Mouse (Mus musculus): ENCODE results near the gene Bola3. TPM values are rescaled to one million over a fixed set of nuclear protein-coding genes. Genes with fewer than 3 reads are reported as not detected.
A peak's percentile ranks its signal among the peaks of the same experiment; 100 is the strongest.

Gene Bola3
- polyA plus RNA-seq, 1 experiment = 128 TPM

GRCm38 (mm10) chr6:83361523-83362248 lies 12.7 kb downstream of the Bola3 start:
- Histone ChIP-seq H3K4me3 (replicated peaks; ENCODE audit: control insufficient read depth, low read depth, low read length) (no peak overlapping the region), H3K4me1 (ENCODE audit: control insufficient read depth, insufficient read depth, low read length) (no peaks in the 10 kb centered on the region; the same call in 1 of the 2 replicates), H3K27ac (ENCODE audit: control insufficient read depth, insufficient read depth, low read depth, low read length, poor library complexity) (no peak overlapping the region)
- no peak for TF ChIP-seq CTCF (IDR thresholded peaks at IDR 0.05; ENCODE audit: control insufficient read depth, insufficient read depth, low read length)
- WGBS = 71% methylated on average over 11 of the region's 11 CpGs

- Histone ChIP-seq H3K4me1 (ENCODE audit: control insufficient read depth, insufficient read depth, low read length) (no peaks in the 10 kb centered on the region), H3K4me3 (replicated peaks; ENCODE audit: control insufficient read depth, low read depth, low read length) (no peak overlapping the region), H3K27ac (ENCODE audit: control insufficient read depth, insufficient read depth, low read depth, low read length, poor library complexity) (no peak overlapping the region)
- 89% methylated on average over 12 of the region's 12 CpGs for WGBS
- no peak for TF ChIP-seq POLR2A (IDR thresholded peaks at IDR 0.05; ENCODE audit: borderline replicate concordance, control insufficient read depth, low read depth, low read length)
These were observed 14.1 kb downstream of the Bola3 start for GRCm38 (mm10) chr6:83363075-83363474.

GRCm38 (mm10) chr6:83370316-83370965 lies 21.5 kb downstream of the Bola3 start:
- Histone ChIP-seq H3K4me1 (ENCODE audit: control insufficient read depth, insufficient read depth, low read length) (no peaks in the 10 kb centered on the region), H3K27ac (ENCODE audit: control insufficient read depth, insufficient read depth, low read depth, low read length, poor library complexity) (no peak overlapping the region), H3K4me3 (replicated peaks; ENCODE audit: control insufficient read depth, low read depth, low read length) (no peak overlapping the region)
- TF ChIP-seq POLR2A (IDR thresholded peaks at IDR 0.05; ENCODE audit: borderline replicate concordance, control insufficient read depth, low read depth, low read length) = no peak
- TF ChIP-seq CTCF (IDR thresholded peaks at IDR 0.05; ENCODE audit: control insufficient read depth, insufficient read depth, low read length) = no peak
- 90% methylated on average over 21 of the region's 21 CpGs for WGBS

GRCm38 (mm10) chr6:83371350-83371749 lies 22.4 kb downstream of the Bola3 start:
- Histone ChIP-seq H3K27ac (ENCODE audit: control insufficient read depth, insufficient read depth, low read depth, low read length, poor library complexity) (no peak overlapping the region), H3K4me3 (replicated peaks; ENCODE audit: control insufficient read depth, low read depth, low read length) (no peak overlapping the region), H3K4me1 (ENCODE audit: control insufficient read depth, insufficient read depth, low read length) (no peaks in the 10 kb centered on the region)
- WGBS = 91% methylated on average over 3 of the region's 3 CpGs
- TF ChIP-seq CTCF (IDR thresholded peaks at IDR 0.05; ENCODE audit: control insufficient read depth, insufficient read depth, low read length) (no peak), POLR2A (IDR thresholded peaks at IDR 0.05; ENCODE audit: borderline replicate concordance, control insufficient read depth, low read depth, low read length) (no peak)

- no peaks in the 10 kb centered on the region for H3K4me1 ChIP-seq (ENCODE audit: control insufficient read depth, insufficient read depth, low read length)
- no peak overlapping the region; the same call in 1 of the 2 replicates for H3K27ac ChIP-seq (ENCODE audit: control insufficient read depth, insufficient read depth, low read depth, low read length, poor library complexity)
- TF ChIP-seq CTCF (IDR thresholded peaks at IDR 0.05; ENCODE audit: control insufficient read depth, insufficient read depth, low read length) (no peak), POLR2A (IDR thresholded peaks at IDR 0.05; ENCODE audit: borderline replicate concordance, control insufficient read depth, low read depth, low read length) (no peak)
- H3K4me3 ChIP-seq (replicated peaks; ENCODE audit: control insufficient read depth, low read depth, low read length) = no peak overlapping the region
- WGBS = 90% methylated on average over 9 of the region's 9 CpGs
These were observed 24.9 kb downstream of the Bola3 start for GRCm38 (mm10) chr6:83373704-83374300.

GRCm38 (mm10) chr6:83381510-83382491 lies 32.9 kb downstream of the Bola3 start:
- Histone ChIP-seq H3K4me1 (ENCODE audit: control insufficient read depth, insufficient read depth, low read length) (peaks cover 5% of the 10 kb centered on the region; the same call in 1 of the 2 replicates), H3K27ac (ENCODE audit: control insufficient read depth, insufficient read depth, low read depth, low read length, poor library complexity) (peak overlapping the region; percentile 42), H3K4me3 (replicated peaks; ENCODE audit: control insufficient read depth, low read depth, low read length) (no peak overlapping the region)
- WGBS = 29% methylated on average over 10 of the region's 10 CpGs
- TF ChIP-seq CTCF (IDR thresholded peaks at IDR 0.05; ENCODE audit: control insufficient read depth, insufficient read depth, low read length) (no peak), POLR2A (IDR thresholded peaks at IDR 0.05; ENCODE audit: borderline replicate concordance, control insufficient read depth, low read depth, low read length) (peak; percentile 35; the same call in 1 of the 2 replicates)

GRCm38 (mm10) chr6:83385569-83386090 lies 36.7 kb downstream of the Bola3 start:
- TF ChIP-seq POLR2A (IDR thresholded peaks at IDR 0.05; ENCODE audit: borderline replicate concordance, control insufficient read depth, low read depth, low read length) = no peak
- TF ChIP-seq CTCF (IDR thresholded peaks at IDR 0.05; ENCODE audit: control insufficient read depth, insufficient read depth, low read length) = no peak
- peaks cover 5% of the 10 kb centered on the region; the same call in 1 of the 2 replicates for H3K4me1 ChIP-seq (ENCODE audit: control insufficient read depth, insufficient read depth, low read length)
- 91% methylated on average over 9 of the region's 9 CpGs for WGBS
- H3K27ac ChIP-seq (ENCODE audit: control insufficient read depth, insufficient read depth, low read depth, low read length, poor library complexity) = no peak overlapping the region
- no peak overlapping the region for H3K4me3 ChIP-seq (replicated peaks; ENCODE audit: control insufficient read depth, low read depth, low read length)

All from bone marrow, adult 2 months (tissue).